Mouse (Mus musculus) cortical plate, adult 2 months (tissue): Measurements from ENCODE around the gene Lpp.

Experiments used
- CTCF ChIP-seq: fragments of 200-500 bp; IDR thresholded peaks from 2 replicates; pipeline ENCODE4 v1.5.1; 2011; ENCODE audit warnings: mild to moderate bottlenecking, control low read depth, low read length; ENCODE audit not compliant: insufficient read depth; ENCODE audit errors: extremely low read depth
- POLR2A ChIP-seq: fragments of 200-500 bp; IDR thresholded peaks from 2 replicates; pipeline ENCODE4 v1.6.1; 2011; ENCODE audit warnings: mild to moderate bottlenecking, low read length, control low read depth; ENCODE audit not compliant: insufficient read depth; ENCODE audit errors: extremely low read depth

DNA sequence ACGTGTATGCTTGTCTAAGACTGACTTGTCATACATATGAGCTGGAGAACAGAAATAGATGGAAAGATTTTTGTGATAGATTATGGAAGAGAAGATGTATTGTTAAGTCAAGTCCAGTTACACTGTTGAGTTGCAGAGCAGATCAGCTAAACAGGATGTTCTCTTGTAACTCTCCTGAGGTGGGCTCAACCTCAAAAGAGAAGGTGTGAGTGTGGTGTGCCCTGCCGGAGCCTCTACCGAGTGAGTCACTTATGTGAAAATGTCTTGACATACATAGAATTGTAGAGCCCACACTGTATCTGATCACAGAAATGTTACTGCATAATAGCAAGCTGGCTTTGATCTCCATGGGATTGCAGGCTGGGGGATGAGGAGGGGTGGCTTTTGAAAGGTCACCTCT lies 310.9 kb downstream of the Lpp start:
- TF ChIP-seq POLR2A (no peak), CTCF (no peak)
